Mouse (Mus musculus) embryonic facial prominence, embryonic 12.5 days (tissue): Measurements from ENCODE around the gene Timm8b. TPM values are rescaled to one million over a fixed set of nuclear protein-coding genes. Genes with fewer than 3 reads are reported as not detected.

Source experiments
- ATAC-seq: fragments of 200-750 bp; cut with Nextera tagmentation; 2 replicates; pipeline ENCODE4 v1.8.0; 2017; ENCODE audit not compliant: insufficient number of reproducible peaks, insufficient read depth, low FRiP score, low TSS enrichment
- H3K27ac ChIP-seq: fragments of 300-500 bp; sonication (generic); 2 replicates; pipeline ENCODE4 v1.5.1; 2016; ENCODE audit warnings: mild to moderate bottlenecking
- H3K27me3 ChIP-seq: fragments of 300-500 bp; sonication (generic); 2 replicates; pipeline ENCODE4 v1.6.1; 2016; ENCODE audit warnings: mild to moderate bottlenecking, moderate library complexity
- H3K36me3 ChIP-seq: fragments of 300-500 bp; sonication (generic); 2 replicates; pipeline ENCODE4 v1.6.1; 2016; ENCODE audit warnings: mild to moderate bottlenecking
- H3K4me1 ChIP-seq: fragments of 300-500 bp; sonication (generic); 2 replicates; pipeline ENCODE4 v1.6.1; 2016
- H3K4me2 ChIP-seq: fragments of 300-500 bp; sonication (generic); replicated peaks from 2 replicates; pipeline ENCODE4 v1.6.1; 2016; ENCODE audit warnings: mild to moderate bottlenecking, moderate library complexity
- H3K4me3 ChIP-seq: fragments of 300-500 bp; sonication (generic); 2 replicates; pipeline ENCODE4 v1.5.1; 2016; ENCODE audit warnings: mild to moderate bottlenecking
- H3K9ac ChIP-seq: fragments of 300-500 bp; sonication (generic); 2 replicates; pipeline ENCODE4 v1.6.1; 2016; ENCODE audit warnings: mild to moderate bottlenecking, moderate library complexity
- H3K9me3 ChIP-seq: fragments of 300-500 bp; sonication (generic); 2 replicates; pipeline ENCODE4 v1.6.1; 2016; ENCODE audit warnings: mild to moderate bottlenecking, moderate library complexity
- WGBS: fragments of 180-500 bp; shearing (Covaris S2); methylation state at CpG from one replicate; pipeline ENCODE4 v1.1.7; 2016; 5-methylcytosine and 5-hydroxymethylcytosine counted together
- polyA plus RNA-seq: library from polyadenylated mRNA; unstranded; fragments of >200 nt; fragmentation: Nextera tagmentation; extraction: Ambion mirVana; gene quantifications from 2 replicates; pipeline ENCODE4 v1.2.1, GENCODE M21; 2016

The Timm8b gene
- polyA plus RNA-seq = 304 and 322 TPM in 2 replicates

DNA sequence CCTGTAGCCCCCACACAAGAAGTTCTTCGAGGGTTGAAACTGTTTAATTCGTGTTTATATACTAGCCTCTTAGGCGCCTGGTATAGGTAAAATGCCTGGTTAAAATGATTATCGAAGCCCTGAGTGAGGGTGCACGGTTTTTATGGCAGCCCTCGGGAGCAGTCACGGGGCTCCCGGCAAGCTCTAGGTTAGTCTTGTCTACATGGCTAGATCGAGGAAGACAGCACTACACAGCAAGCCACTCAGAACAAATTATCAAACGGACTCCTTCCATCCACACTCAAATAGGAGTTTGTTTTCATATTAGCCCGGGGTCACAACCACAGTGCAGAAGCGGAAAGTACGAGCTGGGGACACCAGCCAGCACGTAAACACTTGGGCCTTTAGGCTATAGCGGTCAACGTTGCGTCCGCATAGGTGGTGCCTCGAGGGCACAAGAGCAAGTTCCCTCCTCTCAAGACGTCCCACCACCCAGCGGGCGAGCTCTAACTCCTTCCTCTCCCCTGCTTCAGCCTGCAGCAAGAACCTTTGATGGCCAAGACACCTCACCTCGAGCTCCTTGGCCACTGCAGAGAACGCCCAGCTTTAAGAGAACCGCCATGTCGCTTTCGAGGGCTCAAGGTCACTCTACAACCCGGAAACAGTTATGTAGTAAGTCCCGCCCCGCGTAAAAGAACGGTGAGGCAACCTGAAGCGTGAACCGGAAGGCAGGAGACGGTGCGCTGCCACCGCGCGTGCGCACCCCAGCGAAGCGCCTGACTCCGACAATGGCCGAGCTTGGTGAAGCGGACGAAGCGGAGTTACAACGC is at the start of gene Timm8b, which contains the start of gene Sdhd:
Gene Timm8b, plus strand, starts transcription at position 722 of the 809 bp plus-strand sequence.
Gene Sdhd, minus strand, starts transcription at position 624 of the 809 bp plus-strand sequence.
- Histone ChIP-seq H3K9ac (peak within 1 kb of the TSS; percentile 80), H3K27me3 (no peaks in the 10 kb centered on the region), H3K4me3 (peak within 1 kb of the TSS; percentile 84), H3K27ac (peak within 1 kb of the TSS; percentile 85), H3K4me1 (peaks cover 22% of the 10 kb centered on the region), H3K9me3 (no peaks in the 10 kb centered on the region), H3K36me3 (peaks cover 24% of the 10 kb centered on the region), H3K4me2 (peak within 1 kb of the TSS; percentile 89)
- ATAC-seq = peak; percentile 95
- WGBS = 1% methylated on average over 48 of the region's 48 CpGs

DNA sequence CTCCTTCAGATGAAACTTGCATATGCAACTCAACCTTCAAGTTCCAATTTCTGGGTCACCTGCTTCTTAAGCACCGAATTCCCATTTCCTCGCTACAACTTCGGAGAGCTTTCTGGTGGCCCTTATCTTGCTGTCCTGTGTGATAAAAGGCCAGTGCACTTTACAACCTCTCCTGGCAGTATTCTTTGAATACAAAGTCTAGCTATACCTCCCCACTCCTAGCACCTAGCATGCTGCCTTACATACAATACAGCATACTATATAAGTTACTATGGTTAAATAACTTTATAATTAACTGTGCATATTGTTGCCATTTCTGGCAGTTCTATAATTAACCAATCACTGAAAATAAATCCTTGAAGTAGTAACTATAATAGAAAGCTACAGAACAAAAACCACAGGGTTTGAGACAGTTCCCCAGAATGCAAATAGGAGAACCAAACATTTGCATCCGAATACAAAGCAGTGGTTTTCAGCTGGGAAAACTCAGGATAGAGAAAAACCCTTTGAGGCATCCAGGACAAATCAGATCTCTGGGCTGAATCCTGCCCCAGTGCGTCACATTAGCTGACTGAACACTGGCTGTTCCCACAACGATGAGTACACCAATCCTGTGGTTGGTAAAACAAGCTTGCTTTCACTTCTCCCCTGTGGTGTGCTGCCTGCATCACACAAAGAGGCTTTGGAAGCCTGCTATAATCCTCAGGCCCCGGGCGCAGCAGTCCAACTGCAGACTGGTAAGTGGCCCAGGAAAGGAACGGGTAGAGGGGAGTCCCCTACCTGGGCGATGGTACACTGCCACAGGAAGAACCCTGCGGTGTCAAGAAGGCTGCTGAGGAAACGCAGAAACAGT is 49.2 kb upstream of the Timm8b start, which contains the start of gene Il18:
Gene Il18, plus strand, starts transcription at position 587 of the 853 bp plus-strand sequence.
- ATAC-seq = peak; percentile 69; the same call in 1 of the 2 replicates
- H3K9ac ChIP-seq = 0 out of 2 replicates have a peak within 1 kb of the TSS, but pooled peaks have one; percentile 24
- H3K4me2 ChIP-seq = peak within 1 kb of the TSS; percentile 36
- H3K9me3 ChIP-seq = no peaks in the 10 kb centered on the region
- H3K4me3 ChIP-seq = 0 out of 2 replicates have a peak within 1 kb of the TSS, but pooled peaks have one; percentile 12
- peaks cover 8% of the 10 kb centered on the region; the same call in 1 of the 2 replicates for H3K4me1 ChIP-seq
- no peak within 1 kb of the TSS for H3K27ac ChIP-seq
- H3K27me3 ChIP-seq = no peaks in the 10 kb centered on the region
- 25% methylated on average over 12 of the region's 12 CpGs for WGBS
- no peaks in the 10 kb centered on the region for H3K36me3 ChIP-seq

DNA sequence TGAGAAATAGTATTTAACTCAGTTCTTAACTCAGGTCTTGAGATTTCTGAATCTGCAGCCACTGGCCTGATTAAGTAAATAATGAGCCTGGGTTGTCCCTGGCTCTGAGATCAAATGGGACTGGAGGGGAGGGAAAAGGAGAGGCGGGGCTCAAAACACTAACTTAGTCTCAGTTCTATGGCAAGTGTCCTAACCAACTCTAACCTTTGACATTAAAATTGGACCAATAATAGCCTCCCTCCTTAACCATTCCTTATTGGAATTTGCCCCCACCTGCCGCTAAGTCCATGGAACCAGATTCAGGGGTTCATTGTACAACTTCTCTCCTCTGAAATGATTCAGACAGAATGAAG is 48.6 kb upstream of the Timm8b start, which contains the start of gene Bco2:
Gene Bco2, minus strand, starts transcription at position 88 of the 353 bp plus-strand sequence.
- 13% methylated on average over 2 of the region's 2 CpGs for WGBS
- H3K4me2 ChIP-seq = peak within 1 kb of the TSS; percentile 36
- H3K27me3 ChIP-seq = no peaks in the 10 kb centered on the region
- H3K9ac ChIP-seq = 0 out of 2 replicates have a peak within 1 kb of the TSS, but pooled peaks have one; percentile 24
- no peaks in the 10 kb centered on the region for H3K9me3 ChIP-seq
- no peak within 1 kb of the TSS for H3K27ac ChIP-seq
- no peak for ATAC-seq
- peaks cover 8% of the 10 kb centered on the region; the same call in 1 of the 2 replicates for H3K4me1 ChIP-seq
- 0 out of 2 replicates have a peak within 1 kb of the TSS, but pooled peaks have one; percentile 12 for H3K4me3 ChIP-seq
- no peaks in the 10 kb centered on the region for H3K36me3 ChIP-seq

GRCm38 (mm10) chr9:50561145-50561917 is 42.4 kb upstream of the Timm8b start, which contains the start of gene Tex12:
Tex12 (minus strand) TSS chr9:50561325.
- H3K4me2 ChIP-seq = no peak within 1 kb of the TSS
- no peak within 1 kb of the TSS for H3K4me3 ChIP-seq
- no peak within 1 kb of the TSS for H3K9ac ChIP-seq
- H3K36me3 ChIP-seq = no peaks in the 10 kb centered on the region
- H3K27ac ChIP-seq = no peak within 1 kb of the TSS
- no peaks in the 10 kb centered on the region for H3K4me1 ChIP-seq
- H3K27me3 ChIP-seq = no peaks in the 10 kb centered on the region
- 91% methylated on average over 38 of the region's 38 CpGs for WGBS
- 0 out of 2 replicates have a peak, but pooled peaks cover 5% of the 10 kb centered on the region for H3K9me3 ChIP-seq
- no peak for ATAC-seq

GRCm38 (mm10) chr9:50561918-50562360 is 41.8 kb upstream of the Timm8b start:
- Histone ChIP-seq H3K9me3 (0 out of 2 replicates have a peak, but pooled peaks cover 5% of the 10 kb centered on the region), H3K9ac (no peak overlapping the region), H3K27me3 (no peaks in the 10 kb centered on the region), H3K4me1 (no peaks in the 10 kb centered on the region), H3K4me3 (no peak overlapping the region), H3K27ac (no peak overlapping the region), H3K36me3 (no peaks in the 10 kb centered on the region), H3K4me2 (no peak overlapping the region)
- WGBS = 90% methylated on average over 2 of the region's 2 CpGs
- no peak for ATAC-seq

- H3K27ac ChIP-seq = no peak overlapping the region
- H3K36me3 ChIP-seq = no peaks in the 10 kb centered on the region
- no peak overlapping the region for H3K9ac ChIP-seq
- 0 out of 2 replicates have a peak, but pooled peaks cover 5% of the 10 kb centered on the region for H3K9me3 ChIP-seq
- no peak for ATAC-seq
- H3K4me3 ChIP-seq = no peak overlapping the region
- no peaks in the 10 kb centered on the region for H3K27me3 ChIP-seq
- H3K4me2 ChIP-seq = no peak overlapping the region
- H3K4me1 ChIP-seq = no peaks in the 10 kb centered on the region
- WGBS = 79% methylated on average over 7 of the region's 7 CpGs
Observed at GRCm38 (mm10) chr9:50565173-50565572, 38.5 kb upstream of the Timm8b start.

GRCm38 (mm10) chr9:50565940-50566339 is 37.8 kb upstream of the Timm8b start:
- Histone ChIP-seq H3K4me3 (no peak overlapping the region), H3K4me1 (no peaks in the 10 kb centered on the region), H3K27ac (no peak overlapping the region), H3K9me3 (0 out of 2 replicates have a peak, but pooled peaks cover 3% of the 10 kb centered on the region), H3K4me2 (no peak overlapping the region), H3K9ac (no peak overlapping the region), H3K27me3 (no peaks in the 10 kb centered on the region), H3K36me3 (no peaks in the 10 kb centered on the region)
- no peak for ATAC-seq
- 80% methylated on average over 4 of the region's 4 CpGs for WGBS

DNA sequence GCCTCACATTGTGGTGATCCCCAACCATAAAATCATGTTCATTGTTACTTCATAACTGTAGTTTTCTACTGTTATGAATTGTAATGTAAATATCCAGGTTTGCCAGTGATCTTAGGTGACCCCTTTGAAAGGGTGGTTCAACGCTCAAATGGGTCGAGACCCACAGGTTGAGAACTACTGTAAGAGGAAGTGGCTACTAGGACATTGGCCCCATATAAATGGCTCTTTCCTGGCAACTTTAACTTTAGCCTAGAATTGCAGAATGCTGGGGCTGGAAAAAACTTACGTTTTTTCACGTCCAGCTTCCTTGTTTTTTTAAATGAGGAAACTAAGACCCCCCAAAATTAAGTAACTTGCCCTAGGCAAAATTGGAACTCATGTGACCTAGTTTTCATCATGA is 36.3 kb upstream of the Timm8b start:
- Histone ChIP-seq H3K4me1 (no peaks in the 10 kb centered on the region), H3K36me3 (no peaks in the 10 kb centered on the region), H3K27ac (no peak overlapping the region), H3K9ac (no peak overlapping the region), H3K9me3 (no peaks in the 10 kb centered on the region), H3K4me3 (no peak overlapping the region), H3K27me3 (no peaks in the 10 kb centered on the region), H3K4me2 (no peak overlapping the region)
- 85% methylated on average over 4 of the region's 4 CpGs for WGBS
- no peak for ATAC-seq

GRCm38 (mm10) chr9:50567881-50568280 is 35.8 kb upstream of the Timm8b start:
- H3K4me3 ChIP-seq = no peak overlapping the region
- no peaks in the 10 kb centered on the region for H3K27me3 ChIP-seq
- ATAC-seq = no peak
- no peak overlapping the region for H3K4me2 ChIP-seq
- no peak overlapping the region for H3K9ac ChIP-seq
- no peak overlapping the region for H3K27ac ChIP-seq
- H3K9me3 ChIP-seq = no peaks in the 10 kb centered on the region
- no peaks in the 10 kb centered on the region for H3K36me3 ChIP-seq
- WGBS = 76% methylated on average over 2 of the region's 2 CpGs
- H3K4me1 ChIP-seq = no peaks in the 10 kb centered on the region

DNA sequence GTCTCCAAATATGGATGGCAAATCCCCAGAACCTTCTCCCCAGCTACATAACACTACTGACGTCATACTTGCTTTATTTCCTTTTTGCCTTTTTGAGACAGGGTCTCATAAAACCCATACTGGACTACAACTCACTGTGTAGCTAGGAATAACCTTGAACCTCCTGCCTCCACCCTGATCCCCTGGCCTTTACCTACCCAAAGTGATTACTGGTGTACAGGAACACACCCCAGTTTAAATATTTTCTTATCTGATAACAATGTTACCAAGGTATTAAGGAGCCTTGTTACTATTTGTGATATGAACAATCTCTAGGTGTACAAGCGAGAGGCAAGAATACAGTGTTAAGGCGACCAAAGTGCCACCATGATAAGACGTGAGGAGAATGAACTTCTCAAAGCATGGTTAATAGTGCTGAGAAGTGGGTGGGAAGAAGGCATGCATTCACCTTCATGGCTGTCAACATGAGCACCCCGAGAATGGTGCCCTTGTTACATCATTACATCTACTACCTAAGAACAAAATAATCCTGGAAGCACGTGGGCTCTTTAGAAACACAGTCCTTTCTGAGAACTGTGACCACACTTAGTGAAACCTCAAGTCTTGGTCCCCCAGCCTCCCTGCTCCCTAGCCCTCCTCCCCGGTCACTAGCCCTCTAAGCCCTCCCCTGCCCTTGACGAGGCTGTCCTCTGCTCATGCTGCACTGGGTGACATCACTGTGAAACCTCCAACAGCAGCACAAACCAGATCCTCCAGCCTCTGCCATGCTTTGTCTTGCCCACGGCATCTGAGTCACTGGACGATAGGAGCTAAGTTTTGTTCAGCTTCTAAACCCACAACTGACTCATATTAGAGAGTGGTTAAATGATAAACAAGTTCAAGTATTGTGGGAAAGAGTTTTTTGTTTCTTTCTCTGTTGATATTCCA is 33.8 kb upstream of the Timm8b start:
- Histone ChIP-seq H3K36me3 (no peaks in the 10 kb centered on the region), H3K9me3 (no peaks in the 10 kb centered on the region), H3K27ac (no peak overlapping the region), H3K4me2 (no peak overlapping the region), H3K4me1 (no peaks in the 10 kb centered on the region), H3K4me3 (no peak overlapping the region), H3K9ac (no peak overlapping the region), H3K27me3 (no peaks in the 10 kb centered on the region)
- ATAC-seq = no peak
- WGBS = 75% methylated on average over 10 of the region's 10 CpGs
